Mouse (Mus musculus) frontal cortex, postnatal 25 days (tissue): ENCODE data around the gene Bcl9.

Experiments used
- DNase-seq, 2 experiments: peaks; one replicate each; pipeline ENCODE4 v3.0.0; 2022; ENCODE audit warnings: low spot score in 2 of 2

Gene Bcl9

DNA sequence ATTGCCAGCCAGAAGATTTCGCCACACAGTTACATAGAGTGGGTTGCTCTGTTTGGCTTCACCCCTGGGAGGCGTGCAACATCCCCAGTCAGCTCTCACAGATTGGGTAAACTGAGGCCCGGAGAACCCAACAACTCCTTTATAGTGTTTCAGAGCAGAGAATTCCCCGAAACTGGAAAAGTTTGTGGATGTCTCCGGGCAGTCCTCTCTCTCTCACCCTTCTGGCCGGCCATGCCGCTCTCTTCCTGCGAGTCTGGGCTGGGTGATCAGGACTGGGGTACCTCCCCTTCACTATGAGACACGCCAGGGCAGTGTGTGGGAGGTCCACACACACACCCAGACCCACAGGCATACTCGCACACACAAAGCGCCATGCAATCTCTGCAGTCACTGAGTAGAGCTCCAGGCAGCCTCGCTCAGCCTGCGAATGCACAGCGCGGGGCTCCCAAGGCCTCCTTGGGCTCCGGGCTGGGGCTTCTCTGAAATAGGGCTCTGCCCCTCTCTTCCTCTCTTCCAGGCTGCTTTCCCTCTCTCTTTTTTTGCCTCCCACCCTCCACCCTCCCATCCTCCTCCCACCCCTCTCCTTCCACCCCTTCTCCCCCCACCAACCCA lies 670 bp downstream of the Bcl9 start:
- peak; percentile 21 to 33 for DNase-seq

DNA sequence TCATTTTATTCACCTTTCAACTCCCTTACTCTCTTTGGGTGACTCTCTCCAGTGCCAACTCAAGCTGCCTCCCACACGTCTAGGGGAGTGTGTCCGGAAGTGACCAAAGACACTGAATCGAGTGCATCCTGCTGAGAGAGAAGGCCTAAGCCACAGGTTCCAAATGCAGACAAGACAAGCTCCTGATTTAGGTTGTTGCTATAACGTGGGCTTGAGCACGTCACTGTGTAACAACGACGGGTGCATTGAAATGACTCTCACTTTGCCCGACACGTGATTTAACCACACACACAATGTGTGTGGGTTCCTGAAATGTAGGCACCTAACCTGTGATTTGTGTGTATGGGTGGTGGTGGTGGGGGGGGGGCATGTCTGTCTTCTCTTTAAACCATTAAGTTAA lies 3.4 kb downstream of the Bcl9 start:
- no peak for DNase-seq

DNA sequence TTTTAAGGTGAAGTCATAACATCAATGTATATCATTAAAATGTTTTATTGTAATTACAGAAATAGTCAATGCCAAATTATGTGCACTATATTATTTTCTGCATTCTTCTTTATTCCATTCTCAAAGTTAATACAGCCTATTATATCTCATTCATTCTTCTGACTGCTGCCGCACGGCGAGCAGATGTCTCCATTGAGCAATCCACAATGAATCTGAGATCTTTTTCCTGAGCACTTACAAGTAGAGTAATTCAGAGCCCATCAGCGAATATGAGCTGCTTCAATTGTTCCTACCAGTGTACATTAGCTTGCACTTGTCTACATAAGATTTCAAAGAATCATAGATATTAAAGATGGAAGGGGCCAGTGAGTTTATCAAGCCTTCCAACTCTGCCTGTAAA lies 12.8 kb downstream of the Bcl9 start:
- no peak for DNase-seq

- DNase-seq = no peak
Measured at GRCm38 (mm10) chr3:97284056-97284455, 13.7 kb downstream of the Bcl9 start.

- no peak for DNase-seq
Measured at GRCm38 (mm10) chr3:97281426-97281825, 16.3 kb downstream of the Bcl9 start.

DNA sequence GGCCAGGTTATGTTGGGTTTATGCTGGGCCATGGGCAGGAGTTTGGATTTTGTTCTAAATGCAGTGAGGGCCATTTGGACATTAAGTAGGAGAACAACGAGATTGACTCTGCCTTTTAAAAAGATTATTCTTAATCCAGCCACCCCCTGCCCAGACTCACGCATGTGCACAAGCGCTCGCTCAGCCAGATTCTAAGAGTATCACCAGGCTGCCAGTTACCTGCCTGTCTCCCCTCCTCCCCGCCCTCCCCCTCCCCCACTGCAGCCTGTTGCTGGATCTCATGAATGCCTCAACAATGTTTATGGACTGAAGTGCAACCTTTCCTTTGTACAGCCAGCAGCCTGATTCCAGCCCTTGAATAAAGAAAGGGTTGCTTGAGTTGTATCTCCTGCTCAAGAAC lies 22.0 kb downstream of the Bcl9 start:
- DNase-seq = no peak

DNA sequence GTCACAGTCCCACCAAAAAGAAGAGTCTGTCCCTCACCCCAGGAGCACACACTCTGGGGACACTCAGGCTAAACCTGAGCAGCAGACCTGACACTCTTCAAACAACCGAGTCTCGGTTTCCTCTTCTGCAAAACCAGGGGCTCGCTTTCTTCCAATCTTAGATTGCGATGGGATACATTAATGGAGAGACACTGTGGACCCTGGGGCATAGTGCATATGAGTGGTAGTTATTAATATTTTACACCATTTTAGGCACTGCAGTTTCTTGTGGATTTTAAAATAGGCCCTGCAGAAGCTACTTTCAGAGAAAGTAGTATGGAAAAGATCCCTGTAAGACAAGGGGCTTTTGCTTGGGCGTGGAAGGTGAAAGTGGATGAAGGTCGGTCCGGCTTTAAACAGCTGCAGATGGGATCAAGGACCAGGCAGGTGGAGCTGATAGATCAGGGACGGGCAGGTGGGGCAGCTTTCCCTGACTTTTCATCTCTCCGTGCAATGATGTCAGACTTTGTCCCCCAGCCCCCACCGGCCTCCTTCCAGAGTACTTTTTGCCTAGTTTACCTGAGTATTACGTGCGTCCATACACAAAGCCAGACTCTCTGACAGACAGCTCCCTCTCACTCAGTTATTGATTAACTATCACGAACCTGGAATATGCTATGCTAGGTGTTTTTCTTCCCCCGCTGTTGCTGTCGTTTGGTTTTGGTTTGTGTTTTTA lies 23.0 kb downstream of the Bcl9 start:
- no peak for DNase-seq

DNA sequence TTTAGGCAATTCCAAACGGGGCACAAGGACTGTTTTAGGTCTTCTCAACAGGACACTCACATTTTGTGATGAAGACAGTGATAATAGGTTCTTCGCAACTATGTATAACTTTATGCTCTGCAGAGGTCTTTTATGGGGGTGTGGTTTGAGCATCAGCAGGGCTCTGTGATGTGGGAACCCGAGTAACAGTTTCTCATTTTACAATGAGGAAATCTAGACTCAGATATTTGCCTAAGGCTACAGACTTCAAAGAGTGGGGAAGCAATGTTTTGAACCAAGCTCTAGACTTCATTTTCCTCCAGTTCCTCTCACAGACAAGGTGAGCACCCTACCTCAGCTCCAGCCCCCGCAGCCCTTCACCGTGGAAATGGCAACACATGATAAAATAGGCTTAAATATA lies 23.8 kb downstream of the Bcl9 start:
- no peak for DNase-seq

- no peak for DNase-seq
Measured at GRCm38 (mm10) chr3:97265667-97266415, 31.9 kb downstream of the Bcl9 start.

DNA sequence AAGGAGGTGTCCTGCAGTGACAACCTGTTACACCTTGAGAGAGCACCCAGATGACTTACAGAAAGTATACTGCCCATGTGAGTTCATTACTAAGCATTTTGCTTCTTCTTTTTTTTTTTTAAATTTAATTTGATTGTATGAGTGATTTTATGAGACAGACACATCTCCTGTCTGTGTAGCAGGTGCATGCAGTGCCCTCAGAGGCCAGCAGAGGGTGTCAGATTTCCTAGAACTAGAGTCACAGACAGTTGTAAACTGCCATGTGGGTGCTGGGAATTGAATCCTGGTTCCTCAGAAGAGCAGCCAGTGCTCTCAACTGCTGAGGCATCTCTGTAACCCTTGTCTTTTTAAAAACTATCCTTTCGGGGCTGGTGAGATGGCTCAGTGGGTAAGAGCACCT lies 35.5 kb downstream of the Bcl9 start:
- DNase-seq = no peak

DNA sequence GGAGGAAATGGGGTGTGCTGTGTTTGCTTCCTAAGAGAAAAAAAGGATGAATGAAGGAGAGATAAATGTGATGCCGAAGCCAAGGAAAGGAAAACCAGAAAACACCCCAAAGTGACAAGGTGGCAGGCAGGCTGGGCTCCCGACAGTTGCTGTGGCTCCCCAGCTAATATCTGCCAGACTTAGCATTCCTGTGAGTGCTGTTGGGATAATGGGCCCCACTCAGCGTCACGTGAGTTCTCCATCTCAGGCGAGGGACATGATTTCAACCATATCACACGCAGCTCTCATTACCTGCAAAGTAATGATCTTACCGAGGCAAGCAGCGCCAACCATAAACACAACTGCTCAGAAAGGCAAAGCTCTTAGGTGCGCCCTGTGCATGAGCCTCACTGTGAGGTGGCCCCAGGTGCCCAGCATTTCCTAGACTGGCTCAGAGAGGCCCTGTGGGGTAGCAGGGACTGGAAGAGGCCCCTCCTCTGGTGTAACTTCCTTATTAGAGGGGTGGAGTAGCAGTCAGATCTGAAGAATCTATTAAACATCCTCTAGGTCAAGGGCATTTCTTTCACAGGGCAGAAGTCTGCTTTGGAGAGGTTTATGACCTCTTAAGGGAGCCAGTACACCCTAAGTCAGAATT lies 41.9 kb downstream of the Bcl9 start:
- no peak for DNase-seq

- DNase-seq = no peak
Measured at GRCm38 (mm10) chr3:97254861-97255465, 42.8 kb downstream of the Bcl9 start.

DNA sequence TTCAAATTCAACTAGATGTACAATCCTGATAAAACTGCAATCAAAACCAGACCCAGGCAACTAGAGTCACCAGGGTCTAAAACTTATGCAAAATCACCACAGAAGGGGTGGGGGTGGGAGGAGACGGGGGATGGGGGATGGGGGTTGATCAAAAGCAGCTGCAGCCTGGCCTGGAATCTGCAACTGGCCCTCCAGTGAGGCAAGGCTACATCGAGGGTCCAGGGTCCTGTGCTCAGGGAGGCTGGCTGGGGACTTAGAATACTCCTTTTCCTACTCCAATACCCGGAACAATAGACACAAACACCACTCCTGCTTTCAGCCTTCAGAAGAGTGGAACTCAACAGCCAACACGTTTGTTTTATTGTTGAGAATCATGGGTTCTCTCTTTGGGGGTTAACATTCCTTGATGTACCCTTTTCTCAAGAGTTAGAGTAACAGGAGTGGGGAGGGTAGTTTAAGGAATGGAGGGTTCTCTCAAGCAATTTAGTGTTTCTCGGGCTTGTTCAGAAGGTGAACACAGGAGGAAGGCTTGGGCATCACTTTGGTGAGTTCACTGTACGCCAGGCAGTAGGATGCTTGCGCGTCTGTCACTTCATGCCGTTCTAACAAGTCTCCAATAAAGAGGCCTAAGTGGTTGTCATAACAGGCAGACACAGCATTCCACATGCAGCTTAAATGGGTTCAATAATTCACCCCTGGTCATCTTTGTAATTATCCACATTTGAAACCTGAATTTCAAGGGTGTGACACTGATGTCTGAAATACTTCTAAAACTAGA lies 43.7 kb downstream of the Bcl9 start:
- DNase-seq = no peak

GRCm38 (mm10) chr3:97252896-97253295 lies 44.8 kb downstream of the Bcl9 start:
- no peak for DNase-seq

DNA sequence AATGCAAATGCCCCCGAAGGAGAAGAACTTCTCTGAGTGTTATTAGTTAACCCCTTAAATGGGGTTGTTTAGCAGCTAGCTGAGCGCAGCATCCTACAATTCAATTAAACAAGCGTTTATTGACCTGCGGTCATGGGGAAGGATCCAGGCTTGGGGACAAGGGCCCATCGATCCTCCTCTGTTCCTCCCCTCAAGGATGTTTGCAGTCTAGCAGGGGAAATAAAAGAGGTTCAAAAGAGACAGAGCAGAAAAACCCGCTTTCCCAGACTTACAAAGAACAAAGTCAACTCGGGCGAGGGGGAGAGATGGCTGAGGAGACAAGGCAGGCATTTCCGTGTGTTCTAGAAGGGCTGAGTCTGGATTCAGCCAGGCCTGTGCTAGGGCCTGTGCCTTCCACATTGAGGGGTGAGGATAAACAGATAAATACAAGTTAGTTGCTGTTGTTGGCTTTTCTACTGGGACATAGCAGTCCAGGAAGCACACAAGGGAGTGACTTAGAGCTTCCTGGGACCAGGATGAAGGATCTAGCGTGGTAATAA lies 55.0 kb downstream of the Bcl9 start:
- no peak for DNase-seq

DNA sequence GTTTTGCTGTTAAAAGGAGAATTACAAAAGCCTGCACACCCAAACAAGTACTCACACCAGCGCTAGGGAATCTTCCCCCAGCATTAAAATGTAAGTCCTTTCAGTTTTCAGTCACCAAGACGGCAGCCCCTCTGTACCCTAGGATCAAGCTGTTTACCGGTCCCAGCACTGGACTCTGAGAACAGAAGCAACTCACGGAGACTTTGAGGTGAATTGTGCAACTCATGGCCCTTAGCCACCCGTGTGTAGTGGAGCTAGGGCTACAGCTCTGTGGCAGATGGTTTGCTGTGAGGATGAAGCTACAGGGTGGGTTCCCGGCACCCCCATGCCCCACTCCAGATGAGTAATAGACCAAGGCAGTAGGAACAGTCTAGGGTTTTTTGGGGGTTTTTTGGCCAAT lies 55.9 kb downstream of the Bcl9 start:
- DNase-seq = no peak

- no peak for DNase-seq
Measured at GRCm38 (mm10) chr3:97239793-97240192, 57.9 kb downstream of the Bcl9 start.

- no peak for DNase-seq
Measured at GRCm38 (mm10) chr3:97239316-97239715, 58.4 kb downstream of the Bcl9 start.

DNA sequence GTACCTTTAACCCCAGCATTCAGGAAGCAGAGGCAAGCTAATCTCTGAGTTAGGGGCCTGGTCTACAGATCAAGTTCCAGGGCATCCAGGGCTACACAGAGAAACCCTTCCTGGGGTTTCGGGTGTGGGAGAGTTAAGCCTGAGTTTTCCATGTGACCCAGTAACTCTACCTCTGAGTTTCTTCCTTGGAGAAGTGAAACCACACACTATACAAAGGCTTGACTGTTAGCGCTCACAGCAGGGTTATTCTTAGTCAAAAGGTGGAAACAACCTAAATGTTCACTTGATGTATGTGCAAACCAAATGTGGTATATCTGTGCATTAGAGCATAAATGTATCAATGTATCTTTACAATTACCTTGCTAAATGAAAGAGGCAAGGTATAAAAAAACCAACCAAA lies 59.2 kb downstream of the Bcl9 start:
- no peak for DNase-seq

- DNase-seq = no peak
Measured at GRCm38 (mm10) chr3:97237403-97237802, 60.3 kb downstream of the Bcl9 start.

DNA sequence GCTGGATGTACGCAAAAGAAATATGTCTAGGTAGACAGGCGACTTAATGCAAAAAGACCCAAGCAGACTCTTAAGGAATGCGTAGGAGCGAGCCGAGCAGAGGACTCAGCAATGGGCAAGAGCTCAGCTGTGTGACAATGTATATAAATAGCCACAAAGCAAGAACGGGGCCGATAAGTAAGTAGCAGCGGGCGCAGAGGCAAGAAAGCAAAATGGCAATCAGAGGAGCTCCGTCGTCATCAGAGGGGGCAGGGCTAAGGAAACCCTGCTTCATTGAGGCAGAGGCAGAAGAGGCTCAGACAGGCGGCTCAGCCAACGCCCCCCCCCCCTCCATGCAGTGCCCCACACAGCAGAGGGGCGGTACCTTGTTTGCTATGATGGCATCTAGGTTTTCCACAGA lies 62.9 kb downstream of the Bcl9 start:
- peak in 1 of 2 experiments; percentile 26 for DNase-seq
